Mouse (Mus musculus): Measurements from ENCODE around the gene Selenoi. TPM values are rescaled to one million over a fixed set of nuclear protein-coding genes. Genes with fewer than 3 reads are reported as not detected.
"Not testable (repeated sequence)": the region's sequence is repeated elsewhere in the genome, so short reads cannot be mapped to it uniquely, and the experiment has no call there.

Gene Selenoi
- polyA plus RNA-seq, 1 experiment: 32.2 TPM

GRCm38 (mm10) chr5:30202221-30202620, 30.2 kb upstream of the Selenoi start:
- H3K4me3 ChIP-seq (ENCODE audit: control insufficient read depth, insufficient read depth, low read length): no peak overlapping the region
- H3K4me1 ChIP-seq (replicated peaks; ENCODE audit: control insufficient read depth, insufficient read depth, low read length): peaks cover 4% of the 10 kb centered on the region; the same call in 1 of the 2 replicates
- TF ChIP-seq CTCF (IDR thresholded peaks at IDR 0.05; ENCODE audit: borderline replicate concordance, control insufficient read depth, extremely low read depth, insufficient read depth, low read length, poor library complexity) (no peak), POLR2A (IDR thresholded peaks at IDR 0.05; ENCODE audit: control insufficient read depth, extremely low read depth, insufficient read depth, low read length, poor library complexity) (no peak)
- H3K27ac ChIP-seq (ENCODE audit: control insufficient read depth, insufficient read depth, low read length): no peak overlapping the region
- no peaks in the 10 kb centered on the region for H3K27me3 ChIP-seq (ENCODE audit: control insufficient read depth, insufficient read depth, low read length)
- H3K36me3 ChIP-seq (ENCODE audit: control insufficient read depth, insufficient read depth, low read length): no peaks in the 10 kb centered on the region
- WGBS: 70% methylated on average over 7 of the region's 7 CpGs
- DNase-seq: no peak

- 84% methylated on average over 10 of the region's 10 CpGs for WGBS
- DNase-seq: no peak
These were observed 29.0 kb upstream of the Selenoi start for GRCm38 (mm10) chr5:30203216-30203885.

GRCm38 (mm10) chr5:30204441-30204840, 27.9 kb upstream of the Selenoi start:
- Histone ChIP-seq H3K4me1 (replicated peaks; ENCODE audit: control insufficient read depth, insufficient read depth, low read length) (no peaks in the 10 kb centered on the region), H3K27me3 (ENCODE audit: control insufficient read depth, insufficient read depth, low read length) (no peaks in the 10 kb centered on the region), H3K27ac (ENCODE audit: control insufficient read depth, insufficient read depth, low read length) (no peak overlapping the region), H3K4me3 (ENCODE audit: control insufficient read depth, insufficient read depth, low read length) (no peak overlapping the region), H3K36me3 (ENCODE audit: control insufficient read depth, insufficient read depth, low read length) (no peaks in the 10 kb centered on the region)
- WGBS: 73% methylated on average over 1 of the region's 1 CpGs
- no peak for TF ChIP-seq POLR2A (IDR thresholded peaks at IDR 0.05; ENCODE audit: control insufficient read depth, extremely low read depth, insufficient read depth, low read length, poor library complexity)
- no peak for TF ChIP-seq CTCF (IDR thresholded peaks at IDR 0.05; ENCODE audit: borderline replicate concordance, control insufficient read depth, extremely low read depth, insufficient read depth, low read length, poor library complexity)
- no peak for DNase-seq

More at GRCm38 (mm10) chr5:30203216-30203885, 29.0 kb upstream of the Selenoi start:
- Histone ChIP-seq H3K4me3 (ENCODE audit: control insufficient read depth, insufficient read depth, low read length) (no peak overlapping the region), H3K27ac (ENCODE audit: control insufficient read depth, insufficient read depth, low read length) (no peak overlapping the region), H3K4me1 (replicated peaks; ENCODE audit: control insufficient read depth, insufficient read depth, low read length) (peaks cover 1% of the 10 kb centered on the region; the same call in 1 of the 2 replicates), H3K36me3 (ENCODE audit: control insufficient read depth, insufficient read depth, low read length) (no peaks in the 10 kb centered on the region), H3K27me3 (ENCODE audit: control insufficient read depth, insufficient read depth, low read length) (no peaks in the 10 kb centered on the region)
- TF ChIP-seq CTCF (IDR thresholded peaks at IDR 0.05; ENCODE audit: borderline replicate concordance, control insufficient read depth, extremely low read depth, insufficient read depth, low read length, poor library complexity): no peak
- TF ChIP-seq POLR2A (IDR thresholded peaks at IDR 0.05; ENCODE audit: control insufficient read depth, extremely low read depth, insufficient read depth, low read length, poor library complexity): no peak

GRCm38 (mm10) chr5:30205034-30205433, 27.3 kb upstream of the Selenoi start:
- TF ChIP-seq CTCF (IDR thresholded peaks at IDR 0.05; ENCODE audit: borderline replicate concordance, control insufficient read depth, extremely low read depth, insufficient read depth, low read length, poor library complexity) (no peak), POLR2A (IDR thresholded peaks at IDR 0.05; ENCODE audit: control insufficient read depth, extremely low read depth, insufficient read depth, low read length, poor library complexity) (no peak)
- Histone ChIP-seq H3K4me1 (replicated peaks; ENCODE audit: control insufficient read depth, insufficient read depth, low read length) (no peaks in the 10 kb centered on the region), H3K36me3 (ENCODE audit: control insufficient read depth, insufficient read depth, low read length) (no peaks in the 10 kb centered on the region), H3K4me3 (ENCODE audit: control insufficient read depth, insufficient read depth, low read length) (no peak overlapping the region), H3K27me3 (ENCODE audit: control insufficient read depth, insufficient read depth, low read length) (no peaks in the 10 kb centered on the region), H3K27ac (ENCODE audit: control insufficient read depth, insufficient read depth, low read length) (no peak overlapping the region)
- DNase-seq: no peak
- 90% methylated on average over 3 of the region's 3 CpGs for WGBS

GRCm38 (mm10) chr5:30205493-30205892, 26.9 kb upstream of the Selenoi start, which contains the start of gene Adgrf3:
TSS of gene Adgrf3 (minus strand) at chr5:30205722.
- no peaks in the 10 kb centered on the region for H3K4me1 ChIP-seq (replicated peaks; ENCODE audit: control insufficient read depth, insufficient read depth, low read length)
- H3K36me3 ChIP-seq (ENCODE audit: control insufficient read depth, insufficient read depth, low read length): no peaks in the 10 kb centered on the region
- H3K27ac ChIP-seq (ENCODE audit: control insufficient read depth, insufficient read depth, low read length): no peak within 1 kb of the TSS
- WGBS: 81% methylated on average over 5 of the region's 5 CpGs
- TF ChIP-seq CTCF (IDR thresholded peaks at IDR 0.05; ENCODE audit: borderline replicate concordance, control insufficient read depth, extremely low read depth, insufficient read depth, low read length, poor library complexity): no peak
- no peak for TF ChIP-seq POLR2A (IDR thresholded peaks at IDR 0.05; ENCODE audit: control insufficient read depth, extremely low read depth, insufficient read depth, low read length, poor library complexity)
- no peak within 1 kb of the TSS for H3K4me3 ChIP-seq (ENCODE audit: control insufficient read depth, insufficient read depth, low read length)
- no peak for DNase-seq
- no peaks in the 10 kb centered on the region for H3K27me3 ChIP-seq (ENCODE audit: control insufficient read depth, insufficient read depth, low read length)

- no peak overlapping the region for H3K4me3 ChIP-seq (ENCODE audit: control insufficient read depth, insufficient read depth, low read length)
- no peak overlapping the region for H3K27ac ChIP-seq (ENCODE audit: control insufficient read depth, insufficient read depth, low read length)
- DNase-seq: peak; percentile 44
- H3K27me3 ChIP-seq (ENCODE audit: control insufficient read depth, insufficient read depth, low read length): no peaks in the 10 kb centered on the region
- no peak for TF ChIP-seq CTCF (IDR thresholded peaks at IDR 0.05; ENCODE audit: borderline replicate concordance, control insufficient read depth, extremely low read depth, insufficient read depth, low read length, poor library complexity)
- 54% methylated on average over 6 of the region's 6 CpGs for WGBS
- no peaks in the 10 kb centered on the region for H3K36me3 ChIP-seq (ENCODE audit: control insufficient read depth, insufficient read depth, low read length)
- H3K4me1 ChIP-seq (replicated peaks; ENCODE audit: control insufficient read depth, insufficient read depth, low read length): no peaks in the 10 kb centered on the region
These were observed 25.1 kb upstream of the Selenoi start for GRCm38 (mm10) chr5:30207276-30207675.

- H3K27ac ChIP-seq (ENCODE audit: control insufficient read depth, insufficient read depth, low read length); H3K4me3 ChIP-seq (ENCODE audit: control insufficient read depth, insufficient read depth, low read length); H3K36me3 ChIP-seq (ENCODE audit: control insufficient read depth, insufficient read depth, low read length); H3K27me3 ChIP-seq (ENCODE audit: control insufficient read depth, insufficient read depth, low read length); DNase-seq; H3K4me1 ChIP-seq (replicated peaks; ENCODE audit: control insufficient read depth, insufficient read depth, low read length): not testable (repeated sequence)
- 95% methylated on average over 5 of the region's 5 CpGs for WGBS
These were observed 21.6 kb upstream of the Selenoi start for GRCm38 (mm10) chr5:30210758-30211157.

Data from thymus, adult 2 months (tissue).